Mouse (Mus musculus) v-Abl transformed pro-B cells (cell line): ENCODE data around the gene Prkd1.

ENCODE experiments used
- in situ Hi-C, 2 experiments: fragments of 400-800 bp; cut with MboI; formaldehyde crosslinking; loops; one replicate each; pipeline ENCODE4 v1.15.1; 2025; ENCODE audit not compliant: unreplicated experiment in 2 of 2

Prkd1 gene

GRCm38 (mm10) chr12:50451761-50452160 is 197.1 kb downstream of the Prkd1 start:
- in situ Hi-C loops: no loop called here

GRCm38 (mm10) chr12:50436660-50437059 is 212.2 kb downstream of the Prkd1 start:
- in situ Hi-C loops: no loop called here

- in situ Hi-C loops: no loop called here
Observed at GRCm38 (mm10) chr12:50430129-50430703, 218.7 kb downstream of the Prkd1 start.

GRCm38 (mm10) chr12:50352404-50352803 is 296.5 kb downstream of the Prkd1 start:
- in situ Hi-C loops: no loop called here

GRCm38 (mm10) chr12:50333182-50333581 is 315.7 kb downstream of the Prkd1 start:
- in situ Hi-C loops: no loop called here

- in situ Hi-C loops: no loop called here
Observed at GRCm38 (mm10) chr12:50314634-50315033, 334.3 kb downstream of the Prkd1 start.

GRCm38 (mm10) chr12:50309276-50309675 is 339.6 kb downstream of the Prkd1 start:
- in situ Hi-C loops: no loop called here

GRCm38 (mm10) chr12:50301334-50301733 is 347.6 kb downstream of the Prkd1 start:
- in situ Hi-C loops: no loop called here

- in situ Hi-C loops: no loop called here
Observed at GRCm38 (mm10) chr12:50296067-50296466, 352.8 kb downstream of the Prkd1 start.

- in situ Hi-C loops: no loop called here
Observed at GRCm38 (mm10) chr12:50295549-50295948, 353.3 kb downstream of the Prkd1 start.

GRCm38 (mm10) chr12:50292834-50293233 is 356.1 kb downstream of the Prkd1 start:
- in situ Hi-C loops: no loop called here
